In genomic region chr16:20084623-20085022, GRCm38 (mm10) we compare ENCODE assay signal across 26 mouse cellular contexts.
"Had no signal": no experiment of that assay in that cellular context is flagged by ENCODE, and none has a peak within 500 bp of the region (broad histone marks: within the 10 kb centered on the region; RNA-seq: fewer than 3 reads in every experiment).

No protein-coding gene starts in this region.

- H3K9ac ChIP-seq: heart, embryonic 13.5 days; heart, embryonic 15.5 days; hindbrain, embryonic 13.5 days; intestine, embryonic 15.5 days; limb, embryonic 12.5 days; liver, embryonic 14.5 days had no signal

- H3K36me3 ChIP-seq: heart, embryonic 13.5 days; heart, embryonic 15.5 days; hindbrain, embryonic 13.5 days; intestine, embryonic 15.5 days; limb, embryonic 10.5 days; limb, embryonic 12.5 days had no signal

- H3K4me3 ChIP-seq: heart, adult 2 months; heart, embryonic 13.5 days; heart, embryonic 15.5 days; hindbrain, embryonic 13.5 days; intestine, embryonic 15.5 days; layer of hippocampus, adult 2 months; left cerebral cortex, adult 2 months; limb, embryonic 10.5 days; limb, embryonic 12.5 days had no signal

- H3K27me3 ChIP-seq: heart, embryonic 13.5 days; heart, embryonic 15.5 days; hindbrain, embryonic 13.5 days; intestine, embryonic 15.5 days; limb, embryonic 12.5 days had no signal

- H3K9me3 ChIP-seq: heart, embryonic 13.5 days; heart, embryonic 15.5 days; hindbrain, embryonic 13.5 days; intestine, embryonic 15.5 days; limb, embryonic 10.5 days; limb, embryonic 12.5 days had no signal

- H3K4me1 ChIP-seq: heart, embryonic 13.5 days; heart, embryonic 15.5 days; hindbrain, embryonic 13.5 days; intestine, embryonic 15.5 days; limb, embryonic 10.5 days; limb, embryonic 12.5 days had no signal

- ATAC-seq: hindbrain, embryonic 16.5 days; inflammation-experienced regulatory T-cells, adult 6 months; intestine, embryonic 15.5 days; intestine, postnatal 0 days had no signal

- H3K27ac ChIP-seq: heart, adult 2 months; heart, embryonic 13.5 days; heart, embryonic 15.5 days; hindbrain, embryonic 13.5 days; intestine, embryonic 15.5 days; layer of hippocampus, adult 2 months; left cerebral cortex, adult 2 months; limb, embryonic 10.5 days; limb, embryonic 12.5 days; liver, embryonic 14.5 days had no signal

- H3K4me2 ChIP-seq: heart, embryonic 11.5 days; heart, embryonic 13.5 days; heart, embryonic 15.5 days; hindbrain, embryonic 13.5 days; intestine, embryonic 15.5 days; limb, embryonic 12.5 days; liver, embryonic 11.5 days had no signal

- DNase-seq: gastrocnemius, postnatal 14 days; gastrocnemius, postnatal 36 days; heart, adult 11 months; heart, adult 2 months; heart, postnatal 14 days; heart, postnatal 36 days; kidney, adult 18-20 months; kidney, adult 8-10 months; kidney, postnatal 10 days; kidney, postnatal 25 days; kidney, postnatal 4 days; liver had no signal
